Mouse (Mus musculus): ENCODE measurements around the gene Cd3g.

Gene Cd3g

GRCm38 (mm10) chr9:44980242-44980641 lies at the start of gene Cd3g:
Gene Cd3g (minus strand): TSS chr9:44980431.
- no peak for DNase-seq (ENCODE audit: low spot score in 2 of 2)

GRCm38 (mm10) chr9:45027376-45027775 lies 47.1 kb upstream of the Cd3g start:
- DNase-seq (ENCODE audit: low spot score in 2 of 2), result no peak

DNA sequence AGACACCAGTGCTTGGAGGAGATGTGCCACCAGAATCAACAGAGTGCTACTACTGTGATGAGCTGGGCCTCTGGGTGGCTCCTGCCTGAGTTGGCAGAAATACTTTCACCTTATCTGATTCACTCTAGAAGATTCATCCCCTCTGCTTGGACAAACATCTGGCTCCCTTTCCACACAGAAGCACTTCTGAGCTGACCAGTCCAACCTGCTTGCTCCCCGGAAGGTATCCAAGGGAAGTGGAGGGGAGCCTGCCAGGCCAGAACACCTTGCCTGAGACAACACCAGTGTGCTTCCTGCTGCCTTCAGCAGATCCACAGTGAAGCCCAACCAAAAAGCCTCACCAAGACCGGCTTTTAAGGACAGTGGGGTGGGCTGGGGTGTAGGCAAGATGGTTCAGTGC lies 44.0 kb upstream of the Cd3g start:
- peak in 1 of 2 experiments; percentile 47 for DNase-seq (ENCODE audit: low spot score in 2 of 2)

DNA sequence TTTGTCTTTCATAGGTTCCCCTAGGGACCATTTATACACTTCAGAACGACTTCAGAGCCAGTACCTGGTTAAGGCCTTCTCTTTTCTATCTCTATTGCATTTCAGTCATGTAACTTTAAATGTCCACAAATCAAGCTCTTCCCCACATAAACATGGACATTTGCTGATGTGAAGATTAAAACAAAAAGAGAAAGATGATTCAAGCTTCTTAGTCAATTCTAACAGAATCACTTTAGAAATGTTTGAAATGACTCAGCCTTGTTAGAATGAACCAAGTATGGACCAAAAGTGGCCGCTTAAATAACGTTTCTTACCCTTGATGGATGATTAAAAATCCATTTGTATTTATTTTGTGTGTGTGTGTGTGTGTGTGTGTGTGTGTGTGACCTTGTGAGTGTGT lies 43.4 kb upstream of the Cd3g start:
- DNase-seq (ENCODE audit: low spot score in 2 of 2), result no peak

DNA sequence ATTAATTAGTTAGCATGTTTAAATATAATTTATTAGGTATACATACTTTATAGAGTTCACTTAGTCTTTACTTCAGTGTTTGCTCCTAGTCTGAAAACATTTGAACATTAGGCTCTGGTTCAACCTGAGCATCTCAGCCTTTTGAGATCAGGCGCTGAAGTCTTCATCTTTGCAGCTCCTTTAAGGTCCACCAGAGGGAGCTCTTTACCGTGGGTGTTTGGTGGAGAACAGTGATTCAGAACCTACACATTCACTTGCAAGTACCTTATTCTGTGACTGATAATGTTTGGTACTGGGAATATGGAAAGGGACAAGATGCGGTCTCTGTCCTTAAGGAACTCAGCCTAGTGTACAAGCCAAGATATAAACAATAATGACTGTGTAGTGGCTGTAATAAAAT lies 42.6 kb upstream of the Cd3g start:
- peak in 1 of 2 experiments; percentile 19 for DNase-seq (ENCODE audit: low spot score in 2 of 2)

- no peak for DNase-seq (ENCODE audit: low spot score in 2 of 2)
Observed at GRCm38 (mm10) chr9:45018031-45018430, 37.8 kb upstream of the Cd3g start.

GRCm38 (mm10) chr9:45015841-45016240 lies 35.6 kb upstream of the Cd3g start:
- DNase-seq (ENCODE audit: low spot score in 2 of 2), result no peak

DNA sequence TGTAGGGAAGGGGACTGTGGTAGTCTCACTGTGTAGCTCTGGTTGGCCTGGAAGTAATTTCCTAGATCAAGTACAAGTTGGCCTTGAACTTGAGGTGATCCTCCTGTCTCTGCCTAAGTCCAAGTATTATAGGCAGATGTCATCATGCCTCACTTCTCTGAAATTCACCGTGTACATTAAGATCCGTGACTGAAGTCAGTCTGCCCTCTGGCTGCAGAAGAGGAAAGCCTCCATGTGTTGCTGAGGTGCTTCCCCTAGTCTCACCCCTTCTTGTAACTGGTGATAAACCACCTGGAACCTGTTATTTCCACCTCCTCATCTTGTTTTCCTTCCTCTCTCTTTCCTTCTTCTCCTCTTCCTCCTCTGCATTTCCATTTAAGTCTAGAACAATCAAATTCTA lies 34.6 kb upstream of the Cd3g start:
- DNase-seq (ENCODE audit: low spot score in 2 of 2), result no peak

DNA sequence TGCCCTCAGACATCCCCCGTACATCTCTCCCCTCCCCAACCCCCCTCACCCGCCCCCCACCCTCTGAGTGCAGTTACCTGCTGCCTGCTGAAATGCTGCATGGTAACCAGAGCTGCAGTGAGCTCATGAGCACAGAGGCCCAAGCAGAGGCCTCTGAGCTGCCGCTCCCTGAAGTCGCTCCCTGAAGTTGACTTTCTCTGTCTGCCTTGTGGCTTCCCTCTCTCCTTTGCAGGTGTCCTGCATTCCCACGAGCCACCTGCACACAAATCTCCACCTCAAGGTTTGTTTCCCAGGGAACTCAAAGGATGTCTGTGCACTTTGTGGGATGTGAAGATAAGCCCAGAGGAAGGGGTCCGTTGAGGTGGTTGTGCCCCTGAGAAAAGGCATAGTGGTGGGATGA lies 31.1 kb upstream of the Cd3g start:
- DNase-seq (ENCODE audit: low spot score in 2 of 2), result no peak

DNA sequence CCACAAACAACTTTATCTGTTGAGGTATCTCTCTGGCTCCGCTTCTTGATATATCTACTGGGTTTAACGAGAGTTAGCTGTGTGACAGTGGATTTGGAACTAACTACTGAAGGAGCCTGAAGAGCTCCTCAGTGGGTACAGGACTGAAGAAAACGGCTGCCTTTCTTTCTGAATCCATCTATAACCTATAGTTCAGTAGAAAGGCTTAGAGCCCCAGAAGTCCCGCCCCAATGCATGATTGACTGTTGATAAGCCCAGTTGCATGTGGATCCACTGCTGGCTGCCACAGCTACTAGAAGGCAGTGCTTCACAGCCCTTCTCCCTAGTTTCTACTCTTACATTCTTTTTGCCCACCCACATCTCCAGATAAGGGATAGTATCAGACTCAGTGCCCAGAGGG lies 30.2 kb upstream of the Cd3g start:
- DNase-seq (ENCODE audit: low spot score in 2 of 2), result no peak

DNA sequence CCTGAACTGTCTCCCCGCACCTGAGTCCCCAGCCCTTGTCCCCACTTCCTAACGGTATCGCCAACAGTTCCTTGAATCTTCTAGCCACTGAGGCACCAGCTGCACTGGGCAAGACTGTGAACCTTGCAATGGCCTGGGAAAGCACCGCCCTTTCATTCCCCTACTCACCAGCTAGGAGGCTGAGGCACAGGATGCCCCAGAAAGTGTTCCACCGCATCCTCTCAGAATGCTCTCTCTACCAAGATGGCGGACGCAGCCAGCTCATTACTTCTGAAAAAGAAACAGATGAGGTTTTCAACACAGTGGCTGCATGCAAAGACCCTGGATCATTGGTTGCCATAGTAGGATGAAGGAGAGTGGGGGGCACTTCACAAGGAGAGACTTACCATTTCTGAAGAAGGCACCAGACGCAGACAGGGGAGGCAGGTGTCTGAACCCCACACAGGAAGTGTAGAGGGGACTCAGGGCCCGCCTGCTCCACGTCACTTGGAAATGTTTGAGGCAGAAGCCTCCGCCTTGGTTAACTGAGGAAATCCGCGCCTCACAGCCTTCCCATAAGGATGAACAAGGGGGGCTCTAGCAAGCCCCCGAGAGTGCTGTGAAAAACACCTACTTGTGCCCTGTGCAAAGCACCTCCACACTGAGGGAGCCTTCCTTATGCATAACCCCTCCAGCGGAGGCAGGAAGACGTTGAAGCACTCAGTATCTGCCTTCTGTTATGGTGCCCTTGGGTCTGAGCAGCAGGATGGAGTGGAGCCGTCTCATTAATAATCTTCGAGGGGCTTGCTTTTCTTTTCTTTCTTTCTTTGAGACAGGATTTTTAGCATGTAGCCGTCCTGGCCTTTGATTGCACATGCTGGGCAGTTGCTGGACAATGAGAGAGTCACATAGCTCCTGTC lies 29.2 kb upstream of the Cd3g start, which contains the start of gene Cd3e:
Gene Cd3e, minus strand, starts transcription at position 448 of the 899 bp plus-strand sequence.
- DNase-seq (ENCODE audit: low spot score in 2 of 2), result no peak

GRCm38 (mm10) chr9:45008342-45008741 lies 28.1 kb upstream of the Cd3g start:
- DNase-seq (ENCODE audit: low spot score in 2 of 2), result no peak

GRCm38 (mm10) chr9:45007404-45007803 lies 27.2 kb upstream of the Cd3g start:
- no peak for DNase-seq (ENCODE audit: low spot score in 2 of 2)

DNA sequence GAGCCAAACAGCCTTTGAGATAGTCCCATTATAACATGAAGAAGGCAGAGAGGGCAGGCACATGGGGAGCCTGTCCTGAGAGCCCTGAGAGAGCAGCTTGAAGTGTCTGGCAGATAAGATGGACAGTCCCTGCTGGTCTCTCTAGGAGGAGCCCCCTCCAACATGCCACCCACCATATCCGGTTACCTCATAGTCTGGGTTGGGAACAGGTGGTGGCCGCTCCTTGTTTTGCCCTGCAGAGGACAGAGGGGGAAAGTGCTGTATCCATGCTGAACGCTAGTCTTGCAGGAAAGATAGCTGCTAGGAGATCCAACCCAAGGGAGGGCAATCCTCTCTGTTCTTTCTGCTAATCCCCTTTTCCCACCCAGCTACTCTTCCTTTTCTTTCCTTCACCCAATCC lies 20.0 kb upstream of the Cd3g start:
- DNase-seq (ENCODE audit: low spot score in 2 of 2), result no peak

GRCm38 (mm10) chr9:44999776-45000175 lies 19.5 kb upstream of the Cd3g start:
- DNase-seq (ENCODE audit: low spot score in 2 of 2), result no peak

- DNase-seq (ENCODE audit: low spot score in 2 of 2), result no peak
Observed at GRCm38 (mm10) chr9:44999171-44999570, 18.9 kb upstream of the Cd3g start.

- DNase-seq (ENCODE audit: low spot score in 2 of 2), result no peak
Observed at GRCm38 (mm10) chr9:44998138-44998537, 17.9 kb upstream of the Cd3g start.

- no peak for DNase-seq (ENCODE audit: low spot score in 2 of 2)
Observed at GRCm38 (mm10) chr9:44996590-44996989, 16.4 kb upstream of the Cd3g start.

DNA sequence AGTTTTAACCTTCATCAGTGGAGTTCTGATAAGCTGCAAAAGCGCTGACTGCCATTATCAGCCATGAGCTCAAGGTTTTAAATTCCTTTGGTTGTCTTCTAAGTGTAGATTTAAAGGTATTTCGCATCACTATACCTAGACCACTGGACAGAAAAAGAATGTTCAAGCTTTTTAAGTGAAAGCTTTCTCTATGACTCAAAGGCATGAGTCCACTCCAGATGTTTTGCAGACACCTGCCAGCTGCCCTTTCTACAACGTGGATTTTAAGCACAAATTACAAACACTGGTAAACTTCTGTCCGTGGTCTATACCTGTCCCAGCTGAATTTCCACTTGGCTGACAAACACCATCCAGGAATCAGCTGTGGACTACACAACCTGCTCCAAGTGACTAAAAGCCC lies 14.7 kb upstream of the Cd3g start:
- DNase-seq (ENCODE audit: low spot score in 2 of 2), result no peak

DNA sequence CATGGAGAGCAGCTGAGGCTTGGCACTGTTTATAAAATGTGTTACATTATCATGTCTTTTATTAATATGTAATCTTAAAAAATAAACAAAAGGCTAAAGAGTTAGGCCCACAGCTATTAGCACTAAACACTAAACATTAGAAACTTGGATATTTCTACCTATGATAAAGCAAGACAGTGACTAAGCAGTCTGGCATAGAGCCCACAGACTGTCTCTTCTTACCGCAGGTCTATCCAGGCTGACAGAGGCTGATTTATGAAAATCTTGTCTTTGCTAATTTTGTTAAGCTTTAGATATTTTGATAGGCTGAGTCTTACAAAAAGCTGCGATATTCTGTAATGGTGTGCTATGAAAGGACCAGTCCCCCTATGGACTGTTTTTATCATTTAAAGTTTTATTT lies 13.0 kb upstream of the Cd3g start:
- no peak for DNase-seq (ENCODE audit: low spot score in 2 of 2)

- no peak for DNase-seq (ENCODE audit: low spot score in 2 of 2)
Observed at GRCm38 (mm10) chr9:44992271-44992670, 12.0 kb upstream of the Cd3g start.

- DNase-seq (ENCODE audit: low spot score in 2 of 2), result no peak
Observed at GRCm38 (mm10) chr9:44991821-44992220, 11.6 kb upstream of the Cd3g start.

- DNase-seq (ENCODE audit: low spot score in 2 of 2), result no peak
Observed at GRCm38 (mm10) chr9:44986976-44987375, 6.7 kb upstream of the Cd3g start.

Data from urinary bladder, adult 18-20 months (tissue).